Mouse (Mus musculus): Measurements from ENCODE around the gene Tssk6.
"Not testable (repeated sequence)": the region's sequence is repeated elsewhere in the genome, so short reads cannot be mapped to it uniquely, and the experiment has no call there.

Tssk6 gene

DNA sequence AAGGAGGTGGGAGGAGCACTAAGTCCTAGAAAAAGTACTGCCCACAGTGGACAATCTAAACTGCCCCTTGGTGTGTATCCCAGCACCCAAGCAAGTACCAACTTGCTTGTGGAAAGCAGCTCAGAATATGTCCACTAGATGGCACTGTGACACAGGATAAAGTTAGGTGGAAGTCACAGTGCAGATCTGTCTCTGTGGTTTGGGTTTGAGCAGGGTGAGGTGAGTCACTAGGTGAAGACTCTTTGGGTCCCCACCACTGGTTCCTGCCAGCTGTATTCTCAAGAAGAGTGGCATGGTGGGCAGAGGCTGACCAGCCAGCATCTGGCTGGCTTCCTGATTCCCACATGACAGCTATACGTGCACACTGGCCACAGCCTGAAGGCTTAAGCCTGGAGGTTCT, 17.0 kb downstream of the Tssk6 start:
- peak; percentile 93 for DNase-seq (ENCODE audit: low read depth, low spot score)

DNA sequence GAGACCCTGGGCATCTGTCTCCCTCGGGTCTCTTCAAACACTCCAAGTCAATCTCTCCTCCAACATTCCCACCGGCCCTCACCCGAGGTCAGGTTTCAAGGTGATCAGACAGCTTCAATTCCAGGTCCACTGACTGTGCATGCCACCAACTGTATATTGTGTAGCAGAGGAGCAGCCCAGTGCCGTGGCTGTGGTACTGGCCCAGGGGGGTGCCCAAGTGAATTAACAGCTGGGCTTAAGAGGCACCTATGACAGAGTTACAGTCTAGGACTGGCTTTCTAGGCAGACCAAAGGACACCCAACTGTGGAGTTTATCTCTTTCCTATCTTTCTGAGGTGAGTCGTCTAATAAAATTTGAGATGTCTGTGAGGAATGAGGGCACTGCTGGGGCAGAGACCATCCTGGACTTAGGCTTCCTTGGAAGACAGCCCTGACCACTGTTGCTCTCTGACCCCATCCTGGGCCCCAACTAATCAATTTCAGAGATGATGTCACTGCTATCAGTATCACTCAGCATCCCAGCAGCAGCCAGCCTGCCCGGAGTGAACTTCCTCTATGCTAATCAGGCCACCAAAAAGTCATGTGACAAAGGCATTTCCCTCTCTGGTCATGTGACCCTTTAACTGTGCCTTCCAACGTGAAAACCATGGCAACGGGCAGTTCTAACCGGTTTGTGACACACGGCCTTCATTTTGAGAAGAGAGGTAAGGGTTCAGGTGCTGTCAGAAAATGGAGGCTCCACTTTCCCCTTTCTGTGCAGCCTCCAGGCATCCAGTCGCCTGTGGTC, 18.1 kb downstream of the Tssk6 start:
- peak; percentile 97 for DNase-seq (ENCODE audit: low read depth, low spot score)

DNA sequence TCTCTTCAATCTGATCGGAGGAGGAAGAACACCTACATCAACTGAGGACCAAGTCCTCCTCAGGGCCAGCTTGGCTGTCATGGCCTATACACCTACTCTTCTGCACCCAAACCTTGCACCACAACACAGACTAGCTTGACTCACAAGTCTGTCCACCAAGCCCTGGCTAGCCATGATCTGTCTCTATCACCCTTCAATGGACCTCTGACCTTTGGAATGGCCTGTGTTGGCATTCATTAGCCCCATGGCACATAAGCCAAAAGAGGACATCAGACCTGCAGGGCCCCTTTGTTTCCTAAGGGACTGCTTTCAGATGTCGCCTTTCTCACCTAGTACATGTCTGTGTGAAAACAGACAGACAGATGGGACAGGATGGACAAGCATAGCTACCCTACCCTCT, 19.2 kb downstream of the Tssk6 start:
- DNase-seq (ENCODE audit: low read depth, low spot score): no peak

DNA sequence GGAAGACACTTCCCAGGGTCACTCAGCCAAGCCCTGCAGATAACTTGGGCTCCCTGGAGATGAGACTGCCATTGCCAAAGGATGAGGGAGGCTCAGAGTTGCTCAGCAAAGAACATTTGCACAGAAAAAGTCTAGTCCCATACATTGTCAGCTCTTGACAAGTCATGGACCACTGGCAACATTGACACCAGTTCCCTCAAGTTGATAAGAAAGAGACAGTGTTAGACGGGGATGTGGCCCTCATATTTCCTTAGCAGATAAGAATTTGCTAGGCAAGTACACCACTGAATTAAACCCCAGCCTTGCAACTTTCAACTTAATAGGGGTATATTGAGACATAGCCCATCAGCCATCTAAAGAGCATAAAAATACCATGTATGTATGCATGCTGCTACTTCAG, 22.0 kb downstream of the Tssk6 start:
- DNase-seq (ENCODE audit: low read depth, low spot score): no peak

DNA sequence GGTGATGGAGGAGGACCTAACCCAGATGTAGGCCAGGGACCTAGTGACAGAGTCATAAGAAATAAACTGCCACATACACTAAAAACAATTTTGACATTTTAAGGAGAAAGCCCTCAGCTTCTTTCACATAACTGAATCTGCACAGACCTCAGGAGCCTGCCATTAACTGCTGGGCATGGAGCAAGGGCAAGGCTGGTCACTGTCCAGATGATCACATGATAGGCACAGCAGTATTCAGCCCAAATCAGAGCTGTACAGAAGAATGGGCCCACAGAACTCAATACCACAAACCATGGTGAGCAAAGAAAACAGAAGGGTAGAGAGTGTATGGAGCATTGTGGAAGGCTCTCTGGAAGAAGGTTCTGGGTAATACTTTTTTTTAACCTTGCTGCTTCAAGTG, 24.9 kb downstream of the Tssk6 start:
- no peak for DNase-seq (ENCODE audit: low read depth, low spot score)

DNA sequence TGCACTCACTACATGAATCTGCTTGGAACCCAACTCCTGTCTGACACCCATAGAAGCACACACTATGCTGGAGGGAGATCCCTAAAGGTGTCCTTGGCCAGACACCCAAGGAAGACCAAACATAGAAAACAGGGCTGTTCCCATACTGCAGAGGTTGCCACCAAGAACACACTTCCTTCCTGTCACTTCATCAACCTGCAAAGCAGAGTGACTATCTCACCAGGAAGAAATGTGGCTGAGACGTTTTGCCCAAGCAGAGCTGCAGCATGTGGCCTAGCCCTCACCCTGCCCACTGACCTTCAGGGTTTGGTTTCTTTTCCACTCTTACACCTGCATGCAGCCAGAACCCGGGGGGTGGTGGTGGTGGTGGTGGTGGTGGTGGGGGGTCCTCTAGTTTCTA, 31.8 kb downstream of the Tssk6 start:
- no peak for DNase-seq (ENCODE audit: low read depth, low spot score)

DNA sequence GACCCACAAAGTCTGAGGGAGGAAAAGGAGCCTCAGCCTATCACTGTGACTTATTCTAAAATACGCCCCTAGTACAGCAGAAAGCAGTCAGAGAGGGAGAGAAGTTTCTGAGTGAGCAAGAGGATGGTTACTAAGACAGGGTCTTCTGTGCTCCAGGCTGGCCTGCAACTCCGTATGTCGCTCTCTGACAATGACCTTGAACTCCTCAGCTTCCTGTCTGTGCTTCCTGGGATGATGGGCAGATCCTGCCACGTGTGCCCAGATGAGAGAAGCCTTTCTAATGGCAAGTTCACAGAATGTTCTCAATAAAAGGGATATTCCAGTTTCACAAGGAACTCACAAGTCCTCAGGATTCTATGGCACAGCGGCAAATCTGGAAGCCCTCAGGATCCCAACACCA, 32.6 kb downstream of the Tssk6 start:
- no peak for DNase-seq (ENCODE audit: low read depth, low spot score)

DNA sequence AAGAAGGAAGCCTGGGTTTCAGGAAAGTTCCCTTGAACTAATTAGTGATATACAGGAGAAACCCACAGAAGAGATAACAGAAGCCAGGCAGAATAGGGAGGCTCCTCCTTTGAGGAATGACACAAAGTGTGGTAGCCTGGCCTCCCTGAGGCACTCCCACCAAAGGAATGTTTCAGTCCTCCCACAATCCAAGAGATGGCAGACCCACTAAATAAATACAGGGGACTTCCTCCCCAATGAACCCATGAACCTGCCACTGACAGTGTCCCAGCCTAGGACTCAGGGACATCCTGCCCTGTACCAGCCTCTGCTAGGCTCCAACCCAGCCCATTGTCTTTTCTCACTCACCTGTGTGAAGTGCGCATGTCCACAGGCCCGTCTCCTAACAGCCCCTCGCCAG, 33.4 kb downstream of the Tssk6 start:
- DNase-seq (ENCODE audit: low read depth, low spot score): peak; percentile 82

DNA sequence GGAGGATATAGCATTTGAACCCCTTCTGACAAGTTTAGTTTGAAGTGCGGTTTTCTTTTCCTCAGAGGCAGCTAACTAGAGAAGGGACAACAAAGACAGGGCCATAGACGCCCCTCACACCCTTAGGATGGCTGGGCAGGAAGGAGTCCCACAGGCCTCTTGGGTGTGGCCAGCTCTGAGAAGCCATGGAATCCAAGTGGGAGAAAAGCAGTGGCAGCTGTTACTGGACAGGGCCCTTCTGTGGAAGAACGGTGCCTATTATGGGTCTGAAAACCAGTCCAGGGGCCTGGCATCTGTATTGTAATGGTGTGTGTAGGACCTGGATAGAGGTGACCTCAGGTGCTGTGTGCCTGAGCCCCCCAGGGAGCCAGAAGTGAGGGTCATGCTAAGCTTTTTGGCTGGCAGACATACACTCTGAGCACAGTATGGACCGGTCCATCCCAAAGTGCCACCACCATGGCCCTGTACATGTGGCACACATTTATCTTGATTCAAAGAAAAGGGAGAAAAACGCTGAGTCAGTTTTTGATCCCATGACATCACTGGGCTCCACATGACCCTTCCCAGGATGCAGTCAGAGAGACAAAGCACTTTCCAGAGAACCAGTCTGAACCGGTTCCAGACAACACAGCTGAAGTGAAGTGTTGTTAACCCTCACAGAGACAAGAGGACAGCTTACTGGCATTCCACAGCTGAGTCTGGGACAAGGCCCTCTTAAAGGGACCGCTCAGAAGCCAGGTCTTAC, 34.2 kb downstream of the Tssk6 start:
- DNase-seq (ENCODE audit: low read depth, low spot score): peak; percentile 99

DNA sequence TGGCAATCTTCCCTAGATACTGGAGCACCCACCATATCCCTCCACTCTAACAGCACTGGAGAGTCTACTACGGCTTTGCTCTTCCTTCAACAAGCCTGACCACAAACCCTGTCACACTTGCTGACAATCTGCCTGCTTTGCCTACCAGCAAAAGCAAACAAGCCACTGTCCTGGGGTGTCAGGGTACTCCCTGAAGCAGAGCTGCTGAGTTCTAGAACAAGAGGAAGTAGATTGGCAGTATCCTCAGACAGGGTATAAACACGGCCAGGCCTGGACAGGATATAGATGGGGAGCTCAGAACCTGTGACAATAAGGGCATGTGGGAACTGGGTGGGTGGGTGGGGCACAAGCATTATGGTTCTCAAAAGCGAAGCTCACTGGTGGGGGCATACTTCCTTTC, 35.5 kb downstream of the Tssk6 start:
- no peak for DNase-seq (ENCODE audit: low read depth, low spot score)

DNA sequence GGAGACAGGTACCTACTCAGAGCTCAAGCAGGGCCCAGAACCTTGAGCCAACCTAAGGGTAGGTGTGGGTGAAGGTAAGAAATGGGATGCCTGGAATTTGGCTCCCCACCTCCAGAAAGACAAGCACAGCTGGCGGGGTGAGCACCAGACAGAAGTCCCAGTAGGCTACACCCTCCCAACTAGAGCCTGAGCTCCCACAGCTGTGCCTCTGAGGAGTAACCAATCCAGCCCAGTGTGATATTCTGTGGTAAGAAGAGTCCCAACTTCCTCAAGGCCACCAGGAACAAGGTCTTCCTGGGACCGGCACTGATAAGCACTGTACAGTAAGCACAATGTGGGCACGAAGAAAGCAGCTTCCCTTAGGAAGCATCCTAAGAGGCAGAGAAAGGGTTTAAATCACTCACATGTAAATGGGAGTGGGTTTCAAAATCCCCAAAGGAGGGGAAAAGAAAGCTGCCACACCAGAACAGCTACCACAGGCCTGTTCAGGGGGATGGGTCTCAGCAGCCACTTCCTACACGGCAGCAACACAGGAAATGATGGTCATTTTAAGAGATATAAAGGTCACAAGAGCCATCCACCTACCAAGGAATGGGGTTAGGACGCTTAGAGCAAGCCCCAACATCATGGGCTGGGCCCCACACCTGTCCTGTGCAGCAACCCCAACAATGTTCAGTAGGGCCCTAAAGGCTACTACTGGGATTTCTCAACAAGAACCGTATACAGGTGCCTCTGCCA, 36.4 kb downstream of the Tssk6 start:
- DNase-seq (ENCODE audit: low read depth, low spot score): peak; percentile 47

DNA sequence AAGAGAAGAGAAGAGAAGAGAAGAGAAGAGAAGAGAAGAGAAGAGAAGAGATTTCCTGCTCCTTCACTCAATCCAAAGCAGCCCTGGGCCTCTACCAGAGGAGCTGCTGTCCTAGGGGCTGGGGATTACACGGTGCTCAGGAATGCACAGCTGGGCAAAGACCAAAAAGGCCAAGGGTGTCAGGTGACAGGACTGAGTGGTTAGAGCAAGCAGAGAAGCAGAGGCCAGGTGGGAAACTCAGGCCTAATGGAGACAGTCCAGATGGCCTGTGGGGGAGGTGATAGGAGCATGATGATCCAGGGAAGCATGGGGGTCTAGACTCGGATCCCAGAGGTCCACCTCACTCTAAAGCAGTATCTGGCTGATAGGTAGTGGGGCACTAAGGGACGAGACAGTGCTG, 37.6 kb downstream of the Tssk6 start:
- DNase-seq (ENCODE audit: low read depth, low spot score): peak; percentile 62

DNA sequence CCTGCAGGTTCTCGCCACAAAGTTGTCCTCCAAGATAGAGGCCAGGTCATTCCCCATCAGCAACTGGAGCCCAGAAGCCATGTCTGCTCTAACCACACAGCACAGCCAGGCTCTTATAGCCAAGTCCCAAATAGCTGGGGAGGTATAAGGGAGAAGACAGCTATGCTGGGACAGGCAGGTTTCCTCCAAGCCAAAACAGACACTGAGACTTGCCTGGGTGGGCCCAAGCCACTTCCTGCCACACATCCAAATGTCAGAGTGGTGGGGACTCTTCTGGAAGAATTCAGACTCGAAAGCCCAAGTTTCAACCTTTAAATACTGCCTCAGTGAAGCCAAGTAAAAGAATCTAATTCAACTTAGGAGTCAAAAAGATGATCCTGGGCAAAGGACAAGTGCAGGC, 38.4 kb downstream of the Tssk6 start:
- DNase-seq (ENCODE audit: low read depth, low spot score): no peak

DNA sequence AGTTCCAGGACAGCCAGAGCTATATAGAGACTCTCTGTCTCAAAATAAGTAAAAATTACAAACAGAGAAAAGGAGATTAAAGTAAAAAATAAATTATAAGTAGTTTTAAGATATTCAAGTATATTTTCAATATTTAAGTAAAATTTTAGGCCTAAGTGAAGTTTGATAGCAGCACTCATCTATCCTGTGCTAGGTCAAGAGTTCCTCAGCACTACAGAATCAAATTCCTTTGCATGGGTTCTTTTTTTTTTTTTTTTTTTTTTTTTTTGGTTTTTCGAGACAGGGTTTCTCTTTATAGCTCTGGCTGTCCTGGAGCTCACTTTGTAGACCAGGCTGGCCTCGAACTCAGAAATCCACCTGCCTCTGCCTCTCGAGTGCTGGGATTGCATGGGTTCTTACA, 40.5 kb downstream of the Tssk6 start:
- DNase-seq (ENCODE audit: low read depth, low spot score): not testable (repeated sequence)

DNA sequence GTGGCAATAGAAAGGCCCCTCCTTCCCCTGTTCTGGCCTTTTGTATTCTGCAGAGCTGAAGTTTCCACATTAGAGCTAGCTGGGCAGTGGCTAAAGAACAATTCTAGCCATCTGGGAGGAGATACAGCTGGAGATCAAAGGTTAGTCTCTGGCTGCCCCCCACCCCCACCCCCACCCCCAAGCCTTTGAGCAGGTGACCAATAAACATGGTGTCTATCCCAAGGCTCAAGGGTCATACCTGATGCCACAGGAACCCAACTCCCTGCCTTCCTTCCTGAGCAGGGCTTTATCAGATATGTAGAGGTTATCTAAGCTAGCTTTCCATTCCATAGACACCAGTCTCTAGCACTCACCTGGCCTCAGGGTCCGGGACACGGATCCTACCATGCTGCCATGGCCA, 48.3 kb downstream of the Tssk6 start:
- no peak for DNase-seq (ENCODE audit: low read depth, low spot score)

All from ZHBTc4 (cell line).